In genomic region chr1:75219531-75219930, GRCm38 (mm10) we compare ENCODE assay signal across 8 mouse cellular contexts. TPM values are rescaled to one million over a fixed set of nuclear protein-coding genes. Genes with fewer than 3 reads are reported as not detected.
DNase-seq lines count a peak whose midpoint lies in the region; ATAC-seq and TF ChIP-seq lines count a peak whose summit lies in the region.

Tuba4a (minus strand) TSS chr1:75219865.

- H3K79me2 ChIP-seq in heart, adult 2 months (replicated peaks; ENCODE audit: control insufficient read depth, insufficient read depth, low read length): no peaks in the 10 kb centered on the region
- peaks cover 42% of the 10 kb centered on the region for H3K79me2 ChIP-seq in MEL (ENCODE audit: control insufficient read depth, insufficient read depth, low read length, poor library complexity)

- H3K4me1 ChIP-seq in heart, adult 2 months (ENCODE audit: control insufficient read depth, insufficient read depth, low read length): peaks cover 2% of the 10 kb centered on the region
- H3K4me1 ChIP-seq in MEL (ENCODE audit: control insufficient read depth in 1 of 2, insufficient read depth in 2 of 2, low read length in 2 of 2): peaks cover 19 to 46% of the 10 kb centered on the region in 2 experiments
- H3K4me1 ChIP-seq in forebrain, embryonic 10.5 days: peaks cover 21% of the 10 kb centered on the region
- H3K4me1 ChIP-seq in midbrain, embryonic 13.5 days (replicated peaks): peaks cover 21% of the 10 kb centered on the region

- no peak for TF ChIP-seq RAD21 in MEL (IDR thresholded peaks at IDR 0.05; ENCODE audit: low read depth, low read length)

- peak; percentile 73 for ATAC-seq in midbrain, embryonic 13.5 days

- no peak for TF ChIP-seq POLR2A in heart, adult 2 months (IDR thresholded peaks at IDR 0.05; ENCODE audit: insufficient read depth, low read depth, low read length)
- no peak for TF ChIP-seq POLR2A in MEL (IDR thresholded peaks at IDR 0.05; ENCODE audit: control insufficient read depth in 1 of 2, insufficient read depth in 1 of 2, low read depth in 1 of 2, low read length in 2 of 2, poor library complexity in 1 of 2)

- H3K27ac ChIP-seq in heart, adult 2 months: peak within 1 kb of the TSS; percentile 88
- peak within 1 kb of the TSS; percentile 83 for H3K27ac ChIP-seq in MEL (ENCODE audit: control insufficient read depth, low read depth, low read length)
- H3K27ac ChIP-seq in forebrain, embryonic 10.5 days: peak within 1 kb of the TSS; percentile 53; the same call in 1 of the 2 replicates
- no peak within 1 kb of the TSS for H3K27ac ChIP-seq in midbrain, embryonic 13.5 days

- 2% methylated on average over 34 of the region's 34 CpGs for WGBS in heart, adult 2 months
- under 1% methylated on average over 34 of the region's 34 CpGs for WGBS in forebrain, embryonic 10.5 days
- WGBS in midbrain, embryonic 13.5 days: under 1% methylated on average over 34 of the region's 34 CpGs

- no peaks in the 10 kb centered on the region for H3K9me3 ChIP-seq in MEL (replicated peaks; ENCODE audit: insufficient read depth, low read length)
- H3K9me3 ChIP-seq in forebrain, embryonic 10.5 days: no peaks in the 10 kb centered on the region
- H3K9me3 ChIP-seq in midbrain, embryonic 13.5 days: no peaks in the 10 kb centered on the region

- H3K4me3 ChIP-seq in heart, adult 2 months: peak within 1 kb of the TSS; percentile 62
- peak within 1 kb of the TSS; percentile 81 to 82 for H3K4me3 ChIP-seq in MEL (ENCODE audit: control insufficient read depth in 1 of 2, insufficient read depth in 1 of 2, low read depth in 2 of 2, low read length in 2 of 2)
- peak within 1 kb of the TSS; percentile 65 for H3K4me3 ChIP-seq in forebrain, embryonic 10.5 days
- peak within 1 kb of the TSS; percentile 56 for H3K4me3 ChIP-seq in midbrain, embryonic 13.5 days (replicated peaks)

- peaks cover under 1% of the 10 kb centered on the region for H3K36me3 ChIP-seq in heart, adult 2 months (ENCODE audit: control insufficient read depth, insufficient read depth, low read length)
- H3K36me3 ChIP-seq in MEL (ENCODE audit: control insufficient read depth in 1 of 2, insufficient read depth in 2 of 2, low read length in 2 of 2): peaks cover 10 to 43% of the 10 kb centered on the region in 2 experiments
- peaks cover 17% of the 10 kb centered on the region for H3K36me3 ChIP-seq in forebrain, embryonic 10.5 days (replicated peaks)
- H3K36me3 ChIP-seq in midbrain, embryonic 13.5 days: peaks cover 15% of the 10 kb centered on the region

- H3K27me3 ChIP-seq in heart, adult 2 months (ENCODE audit: control insufficient read depth, insufficient read depth, low read length): no peaks in the 10 kb centered on the region
- H3K27me3 ChIP-seq in MEL (ENCODE audit: control insufficient read depth in 1 of 2, insufficient read depth in 2 of 2, low read length in 2 of 2): no peaks in the 10 kb centered on the region
- H3K27me3 ChIP-seq in forebrain, embryonic 10.5 days (ENCODE audit: poor library complexity, severe bottlenecking): peaks cover 82% of the 10 kb centered on the region
- H3K27me3 ChIP-seq in midbrain, embryonic 13.5 days: peaks cover 78% of the 10 kb centered on the region

- H3K4me2 ChIP-seq in midbrain, embryonic 13.5 days (replicated peaks): peak within 1 kb of the TSS; percentile 95

- no peak for TF ChIP-seq EP300 in heart, adult 2 months (IDR thresholded peaks at IDR 0.05; ENCODE audit: insufficient read depth, low read depth, low read length)
- TF ChIP-seq EP300 in MEL (IDR thresholded peaks at IDR 0.05; ENCODE audit: low read depth in 1 of 2, low read length in 2 of 2): no peak

- peak; percentile 46; the same call in 1 of the 2 replicates for TF ChIP-seq CTCF in heart, adult 2 months (IDR thresholded peaks at IDR 0.05)
- no peak for TF ChIP-seq CTCF in MEL (IDR thresholded peaks at IDR 0.05 in 2 of 3, conservative IDR thresholded peaks at IDR 0.05 in 1 of 3; ENCODE audit: control insufficient read depth in 1 of 3, insufficient read depth in 1 of 3, low read depth in 2 of 3, low read length in 3 of 3, poor library complexity in 1 of 3, severe bottlenecking in 1 of 3)

- intact Hi-C loops in heart, adult 2 months (cut with DNase I): no loop called here
- intact Hi-C loops in heart, postnatal 36 days (cut with DNase I): no loop called here
- intact Hi-C loops in left cerebral cortex, postnatal 36 days (cut with DNase I): loop anchor here (2.0 kb wide), 1 partner anchor 43 kb away; no protein-coding TSS in a partner anchor

- DNase-seq in heart, adult 2 months: no peak
- no peak for DNase-seq in heart, adult 9 months (ENCODE audit: low spot score in 2 of 2)
- DNase-seq in MEL (ENCODE audit: low read depth, low spot score): no peak
- DNase-seq in forebrain, embryonic 10.5 days (ENCODE audit: extremely low spot score, low spot score): peak; percentile 40
- DNase-seq in heart, postnatal 36 days: no peak
- DNase-seq in left cerebral cortex, postnatal 36 days (ENCODE audit: low spot score in 2 of 2): no peak
- DNase-seq in ovary, postnatal 14 days (ENCODE audit: low spot score): no peak

- peak within 1 kb of the TSS; percentile 90 for H3K9ac ChIP-seq in heart, adult 2 months (ENCODE audit: low read depth, low read length)
- peak within 1 kb of the TSS; percentile 87 for H3K9ac ChIP-seq in MEL (ENCODE audit: control insufficient read depth, low read depth, low read length, poor library complexity, severe bottlenecking)
- peak within 1 kb of the TSS; percentile 68 for H3K9ac ChIP-seq in midbrain, embryonic 13.5 days (replicated peaks)

TF ChIP-seq in MEL, 35 proteins besides CTCF, POLR2A, EP300 and RAD21:
- no peak for TF ChIP-seq USF2 (IDR thresholded peaks at IDR 0.05; ENCODE audit: borderline replicate concordance in 1 of 2, insufficient read depth in 1 of 2, low read depth in 1 of 2, low read length in 2 of 2)
- TF ChIP-seq JUND (IDR thresholded peaks at IDR 0.05; ENCODE audit: low read depth, low read length): no peak
- no peak for TF ChIP-seq GATA1 (IDR thresholded peaks at IDR 0.05; ENCODE audit: low read depth, low read length)
- TF ChIP-seq MXI1 (IDR thresholded peaks at IDR 0.05; ENCODE audit: low read depth, low read length): no peak
- TF ChIP-seq ELF1 (IDR thresholded peaks at IDR 0.05; ENCODE audit: low read depth, low read length): no peak
- TF ChIP-seq TCF12 (IDR thresholded peaks at IDR 0.05; ENCODE audit: low read depth, low read length): no peak

RNA-seq across cellular contexts. Expression of gene Tuba4a, which starts in this region (rescaled TPM):
- 100 to 1,000 TPM; 973 to 976 TPM for total RNA-seq in heart, adult 2 months (2021)
- polyA plus RNA-seq in heart, adult 2 months (2012; rRNA removed): 781 and 842 TPM in 2 replicates
- total RNA-seq in MEL (2012; rRNA removed): 385 and 396 TPM in 2 replicates
- polyA plus RNA-seq in MEL (2012; ENCODE audit: insufficient read depth in 1 of 2, insufficient read length in 2 of 2, low read depth in 1 of 2, low replicate concordance in 2 of 2, missing spikeins in 1 of 2): 100 to 1,000 TPM in 1 of 2 experiments, not detected in 1; 439 TPM
- polyA plus RNA-seq in forebrain, embryonic 10.5 days (2016; fragmentation: Nextera tagmentation; extraction: Ambion mirVana): 11.0 and 13.7 TPM in 2 replicates
- 100 to 1,000 TPM; 778 to 837 TPM for total RNA-seq in heart, postnatal 36 days (2021)
- 100 to 1,000 TPM; 579 to 672 TPM for total RNA-seq in left cerebral cortex, postnatal 36 days (2021)
- polyA plus RNA-seq in midbrain, embryonic 13.5 days (2015; fragmentation: Nextera tagmentation; extraction: Ambion mirVana): 3.9 and 5.3 TPM in 2 replicates
